Mouse (Mus musculus) CD4-positive helper T cell, adult 2 months (primary cell): Measurements from ENCODE around the gene Cdh3.

ENCODE experiments used
- DNase-seq: peaks from one replicate; pipeline ENCODE4 v3.0.0-alpha.2; 2012; ENCODE audit warnings: low read depth, missing footprints, low spot score

Gene Cdh3

DNA sequence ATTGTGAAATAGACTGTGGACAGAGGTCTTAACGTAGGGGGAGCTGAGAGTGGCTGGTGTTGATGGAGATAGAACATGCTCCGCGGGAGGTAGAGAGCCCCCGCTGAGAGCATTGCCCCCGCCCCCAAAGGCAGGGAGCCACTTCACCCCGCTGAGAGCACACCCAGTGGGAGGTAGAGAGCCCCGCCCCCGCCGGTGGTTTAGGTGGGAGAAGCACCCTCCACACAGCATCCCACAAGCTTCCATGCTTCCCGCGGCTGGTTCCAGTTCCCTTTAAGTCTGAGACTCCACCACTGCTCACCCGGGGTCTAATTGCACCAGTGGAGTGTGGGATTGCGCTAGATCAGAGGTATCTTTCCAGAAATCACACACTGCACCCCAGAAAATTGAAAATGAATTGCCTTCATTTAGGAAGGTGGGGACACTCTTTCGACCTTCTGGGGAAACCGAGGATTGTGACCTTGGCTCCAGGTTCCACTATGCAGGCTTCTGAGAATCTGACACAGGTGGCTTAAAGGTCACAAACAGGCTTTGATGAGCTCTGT, 96.0 kb downstream of the Cdh3 start:
- DNase-seq: no peak
